Mouse (Mus musculus) myocyte (in vitro differentiated cells): ENCODE data around the gene Psme2. TPM values are rescaled to one million over a fixed set of nuclear protein-coding genes. Genes with fewer than 3 reads are reported as not detected.

Experiments used
- H3K27me3 ChIP-seq: one replicate; pipeline ENCODE4 v1.6.1; 2011; ENCODE audit not compliant: control insufficient read depth, insufficient read depth, insufficient read length
- H3K36me3 ChIP-seq: one replicate; pipeline ENCODE4 v1.6.1; 2011; ENCODE audit not compliant: control insufficient read depth, insufficient read depth
- H3K4me2 ChIP-seq: one replicate; pipeline ENCODE4 v1.6.1; 2011; ENCODE audit warnings: low read depth, control low read depth
- H3K4me3 ChIP-seq: one replicate; pipeline ENCODE4 v1.5.1; 2011; ENCODE audit warnings: mild to moderate bottlenecking, control low read depth, moderate library complexity
- H3K79me2 ChIP-seq: one replicate; pipeline ENCODE4 v1.6.1; 2011; ENCODE audit not compliant: control insufficient read depth, insufficient read depth
- H3ac ChIP-seq: one replicate; pipeline ENCODE4 v1.6.1; 2011; ENCODE audit not compliant: control insufficient read depth, insufficient read length
- CEBPB ChIP-seq: IDR thresholded peaks from 2 replicates; pipeline ENCODE4 v1.6.1; 2011; ENCODE audit warnings: mild to moderate bottlenecking, moderate library complexity; ENCODE audit not compliant: poor library complexity, insufficient read depth, severe bottlenecking
- E2F4 ChIP-seq: IDR thresholded peaks from one replicate; pipeline ENCODE4 v1.6.1; 2011; ENCODE audit warnings: mild to moderate bottlenecking, control low read depth, moderate library complexity; ENCODE audit not compliant: insufficient read depth
- MAX ChIP-seq: IDR thresholded peaks from one replicate; pipeline ENCODE4 v1.6.1; 2011; ENCODE audit warnings: low read depth, mild to moderate bottlenecking, control low read depth
- MYOD1 ChIP-seq, 3 experiments: IDR thresholded peaks; one replicate each; pipeline ENCODE4 v1.6.1; 2011; ENCODE audit warnings: control low read depth in 2 of 3, low read depth in 2 of 3, mild to moderate bottlenecking in 2 of 3, moderate library complexity in 1 of 3; ENCODE audit not compliant: insufficient read length in 2 of 3, control insufficient read depth in 1 of 3
- MYOG ChIP-seq, 3 experiments: IDR thresholded peaks; one replicate each; pipeline ENCODE4 v1.6.1; 2011; ENCODE audit warnings: control low read depth in 2 of 3, low read depth in 2 of 3, mild to moderate bottlenecking in 2 of 3; ENCODE audit not compliant: insufficient read length in 2 of 3, control insufficient read depth in 1 of 3, insufficient read depth in 1 of 3
- POLR2A ChIP-seq: IDR thresholded peaks from one replicate; pipeline ENCODE4 v1.6.1; 2011; ENCODE audit warnings: low read depth, mild to moderate bottlenecking, control low read depth, moderate library complexity; ENCODE audit not compliant: insufficient read length
- POLR2AphosphoS2 ChIP-seq: IDR thresholded peaks from one replicate; pipeline ENCODE4 v1.6.1; 2011; ENCODE audit warnings: low read depth, control low read depth; ENCODE audit not compliant: insufficient read length
- REST ChIP-seq: IDR thresholded peaks from one replicate; pipeline ENCODE4 v1.6.1; 2011; ENCODE audit warnings: mild to moderate bottlenecking, control low read depth, moderate library complexity; ENCODE audit not compliant: insufficient read depth, insufficient read length
- SRF ChIP-seq: IDR thresholded peaks from one replicate; pipeline ENCODE4 v1.6.1; 2011; ENCODE audit warnings: low read depth; ENCODE audit not compliant: control insufficient read depth, insufficient read length
- TCF12 ChIP-seq: IDR thresholded peaks from one replicate; pipeline ENCODE4 v1.6.1; 2011; ENCODE audit warnings: mild to moderate bottlenecking, control low read depth; ENCODE audit not compliant: poor library complexity, insufficient read depth, severe bottlenecking
- TCF3 ChIP-seq: IDR thresholded peaks from one replicate; pipeline ENCODE4 v1.6.1; 2011; ENCODE audit warnings: low read depth, control low read depth; ENCODE audit not compliant: insufficient read length
- USF1 ChIP-seq: IDR thresholded peaks from one replicate; pipeline ENCODE4 v1.6.1; 2011; ENCODE audit warnings: low read depth, mild to moderate bottlenecking, control low read depth, moderate library complexity
- polyA plus RNA-seq: library from polyadenylated mRNA; unstranded; fragments of >200 nt; fragmentation: generic; extraction: Trizol; gene quantifications from one replicate; pipeline ENCODE4 v1.2.1, GENCODE M21; 2012; ENCODE audit warnings: missing spikeins

The Psme2 gene
- polyA plus RNA-seq, 1 experiment: 139 TPM

DNA sequence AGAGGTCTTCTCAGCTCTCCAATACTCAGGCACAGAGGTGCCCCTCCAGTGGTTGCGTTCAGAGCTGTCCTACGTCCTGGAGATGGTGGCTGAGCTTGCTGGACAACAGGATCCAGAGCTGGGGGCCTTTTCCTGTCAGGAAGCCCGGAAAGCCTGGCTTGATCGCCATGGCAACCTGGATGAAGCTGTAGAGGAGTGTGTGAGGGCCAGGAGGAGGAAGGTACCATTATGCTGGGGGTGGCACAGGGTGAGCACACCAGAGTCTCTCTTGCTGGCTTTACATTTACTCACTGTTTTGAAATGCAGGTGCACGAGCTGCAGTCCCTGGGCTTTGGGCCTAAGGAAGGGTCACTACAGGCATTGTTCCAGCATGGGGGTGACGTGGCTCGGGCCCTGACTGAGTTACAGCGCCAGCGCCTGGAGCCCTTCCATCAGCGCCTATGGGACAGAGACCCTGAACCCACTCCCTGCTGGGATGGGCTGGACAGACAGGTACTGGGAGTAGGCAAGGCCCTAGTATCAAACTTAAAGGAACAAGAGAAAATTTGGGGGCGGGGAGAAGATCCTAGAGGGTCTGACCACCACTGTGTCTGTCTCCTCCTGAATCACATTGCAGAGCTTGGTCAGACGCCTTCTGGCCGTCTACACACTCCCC is 5.2 kb upstream of the Psme2 start:
- no peak overlapping the region for H3K4me3 ChIP-seq
- H3K4me2 ChIP-seq: no peak overlapping the region
- no peak for TF ChIP-seq E2F4
- TF ChIP-seq SRF: no peak
- no peaks in the 10 kb centered on the region for H3K27me3 ChIP-seq
- peaks cover 16% of the 10 kb centered on the region for H3K36me3 ChIP-seq
- peaks cover 18% of the 10 kb centered on the region for H3K79me2 ChIP-seq
- H3ac ChIP-seq: no peak overlapping the region

DNA sequence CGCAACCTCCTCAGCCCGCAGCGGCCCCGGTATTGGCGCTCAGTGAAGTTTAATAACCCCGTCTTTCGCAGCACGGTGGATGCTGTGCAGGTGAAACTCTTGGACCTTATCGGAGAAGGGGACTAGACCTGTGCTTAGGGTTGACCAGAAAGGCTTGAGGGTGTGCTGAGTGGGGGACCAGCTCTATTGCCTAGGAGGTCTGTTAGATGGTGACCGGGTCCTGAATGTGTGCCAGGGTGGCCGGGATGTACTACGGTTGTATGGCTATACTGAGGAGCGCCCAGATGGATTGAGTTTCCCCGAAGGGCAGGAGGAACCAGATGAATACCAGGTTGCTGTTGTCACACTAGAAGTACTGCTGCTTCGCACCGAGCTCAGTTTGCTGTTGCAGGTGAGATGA is 1.3 kb upstream of the Psme2 start:
- no peak for TF ChIP-seq USF1
- TF ChIP-seq MAX: no peak
- TF ChIP-seq CEBPB: no peak
- no peak for TF ChIP-seq MYOD1 (IDR thresholded peaks at IDR 0.05; ENCODE audit: control insufficient read depth in 1 of 3, insufficient read length in 2 of 3, low read depth in 2 of 3)
- TF ChIP-seq TCF12: no peak
- no peak for TF ChIP-seq POLR2A
- H3K27me3 ChIP-seq: no peaks in the 10 kb centered on the region
- peaks cover 18% of the 10 kb centered on the region for H3K79me2 ChIP-seq
- H3K4me3 ChIP-seq: peak overlapping the region; percentile 89
- H3ac ChIP-seq: peak overlapping the region; percentile 46
- H3K36me3 ChIP-seq: peaks cover 6% of the 10 kb centered on the region
- H3K4me2 ChIP-seq: peak overlapping the region; percentile 80

DNA sequence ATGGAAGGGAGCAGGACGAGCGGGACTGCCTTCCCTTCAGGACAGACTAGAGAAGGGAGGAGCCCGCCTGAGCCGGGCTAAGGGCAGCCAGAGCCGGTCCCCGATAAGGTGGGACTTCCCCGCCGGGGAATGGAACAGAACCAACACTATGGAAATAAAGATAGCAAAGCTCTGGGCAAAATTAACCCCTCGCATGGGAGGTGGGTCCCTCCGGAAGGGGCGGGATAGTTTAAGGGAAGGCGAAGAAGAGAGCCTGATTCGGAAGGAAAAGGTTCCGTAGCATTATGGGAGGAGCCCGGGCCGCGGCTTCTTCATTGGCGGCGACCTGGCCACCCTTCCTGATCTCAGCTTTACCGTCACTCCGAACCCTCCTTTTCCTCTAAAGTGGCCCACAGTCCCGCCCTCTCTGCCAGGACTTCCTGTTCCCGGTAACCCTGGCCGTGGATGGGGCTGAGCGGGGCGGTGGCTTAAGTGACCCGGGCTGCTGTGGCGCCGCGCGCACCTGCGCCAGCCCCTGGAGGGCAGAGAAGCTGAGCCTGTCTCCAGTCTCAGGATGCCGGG is 498 bp upstream of the Psme2 start, which contains the start of gene Rnf31:
Gene Rnf31 (plus strand): TSS at position 378 of the 561 bp plus-strand sequence.
- H3K79me2 ChIP-seq: peaks cover 18% of the 10 kb centered on the region
- peak within 1 kb of the TSS; percentile 87 for H3K4me2 ChIP-seq
- peak within 1 kb of the TSS; percentile 46 for H3ac ChIP-seq
- H3K27me3 ChIP-seq: no peaks in the 10 kb centered on the region
- H3K4me3 ChIP-seq: peak within 1 kb of the TSS; percentile 89
- H3K36me3 ChIP-seq: peaks cover 6% of the 10 kb centered on the region
- TF ChIP-seq TCF3: no peak
- peak; percentile 52 for TF ChIP-seq SRF
- no peak for TF ChIP-seq TCF12
- TF ChIP-seq USF1: no peak
- TF ChIP-seq E2F4: no peak
- TF ChIP-seq MAX: no peak
- peak; percentile 82 for TF ChIP-seq POLR2A
- TF ChIP-seq MYOG (IDR thresholded peaks at IDR 0.05; ENCODE audit: control insufficient read depth in 1 of 3, insufficient read depth in 1 of 3, insufficient read length in 2 of 3, low read depth in 2 of 3): no peak
- no peak for TF ChIP-seq REST
- TF ChIP-seq MYOD1 (IDR thresholded peaks at IDR 0.05; ENCODE audit: control insufficient read depth in 1 of 3, insufficient read length in 2 of 3, low read depth in 2 of 3): peak in 1 of 3 experiments; percentile 36
- no peak for TF ChIP-seq CEBPB

DNA sequence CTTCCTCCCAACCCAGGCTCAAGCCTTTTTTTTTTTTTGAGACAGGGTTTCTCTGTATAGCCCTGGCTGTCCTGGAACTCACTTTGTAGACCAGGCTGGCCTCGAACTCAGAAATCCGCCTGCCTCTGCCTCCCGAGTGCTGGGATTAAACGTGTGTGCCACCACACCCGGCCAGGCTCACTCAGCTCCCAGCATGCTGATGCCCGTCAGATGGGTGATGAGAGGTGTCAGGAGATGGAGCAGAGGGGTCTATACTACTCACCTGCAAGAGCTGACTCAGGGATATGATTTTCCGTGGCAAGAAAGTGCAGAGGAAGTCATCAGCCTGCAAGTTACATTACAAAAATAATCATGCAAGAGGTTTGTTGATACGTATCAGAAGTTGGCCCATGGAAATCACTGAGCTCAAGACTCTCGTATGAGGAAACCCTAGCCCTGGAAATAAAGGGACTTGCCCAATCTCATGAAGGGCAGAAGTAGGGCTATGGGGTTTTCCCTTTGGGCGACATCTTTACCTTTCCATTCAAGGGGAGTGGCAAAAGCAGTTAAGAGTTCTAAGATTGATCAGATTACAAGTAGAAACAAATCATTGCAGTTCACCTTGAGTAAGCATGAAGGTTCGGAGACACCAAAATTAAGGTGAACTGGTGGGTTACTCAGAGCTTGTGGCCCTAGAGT is 1.0 kb downstream of the Psme2 start:
- no peaks in the 10 kb centered on the region for H3K36me3 ChIP-seq
- TF ChIP-seq MYOD1 (IDR thresholded peaks at IDR 0.05; ENCODE audit: control insufficient read depth in 1 of 3, insufficient read length in 2 of 3, low read depth in 2 of 3) (no peak), POLR2A (no peak), E2F4 (no peak), TCF3 (no peak), MAX (no peak), TCF12 (no peak), POLR2AphosphoS2 (no peak), REST (no peak), MYOG (IDR thresholded peaks at IDR 0.05; ENCODE audit: control insufficient read depth in 1 of 3, insufficient read depth in 1 of 3, insufficient read length in 2 of 3, low read depth in 2 of 3) (no peak), SRF (no peak)
- H3ac ChIP-seq: peak overlapping the region; percentile 46
- peak overlapping the region; percentile 89 for H3K4me3 ChIP-seq
- no peaks in the 10 kb centered on the region for H3K27me3 ChIP-seq
- peak overlapping the region; percentile 87 for H3K4me2 ChIP-seq
- H3K79me2 ChIP-seq: peaks cover 18% of the 10 kb centered on the region

DNA sequence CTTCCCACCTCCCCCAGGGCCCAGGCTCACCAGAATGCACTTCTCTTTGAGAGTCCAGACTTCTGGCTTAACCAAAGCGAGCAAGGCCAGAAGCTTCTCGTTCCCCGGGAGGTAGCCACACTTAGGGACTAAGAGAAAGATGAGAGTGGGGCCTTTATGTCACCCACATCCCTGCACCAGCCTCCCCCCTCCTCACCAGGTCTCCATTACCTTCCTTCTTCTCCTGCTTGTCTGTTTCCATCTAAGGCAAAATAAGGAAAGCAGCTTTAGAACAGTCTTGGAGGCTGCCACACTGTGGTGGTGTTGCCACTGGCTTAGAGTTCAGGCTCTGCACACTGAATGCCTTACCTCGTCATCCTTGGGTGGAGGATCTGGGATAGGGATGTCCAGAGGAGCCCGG is 1.6 kb downstream of the Psme2 start:
- H3K4me3 ChIP-seq: no peak overlapping the region
- no peaks in the 10 kb centered on the region for H3K36me3 ChIP-seq
- TF ChIP-seq REST (no peak), USF1 (no peak), POLR2A (no peak), TCF12 (no peak), E2F4 (no peak), SRF (no peak), MYOD1 (IDR thresholded peaks at IDR 0.05; ENCODE audit: control insufficient read depth in 1 of 3, insufficient read length in 2 of 3, low read depth in 2 of 3) (no peak)
- H3ac ChIP-seq: no peak overlapping the region
- no peak overlapping the region for H3K4me2 ChIP-seq
- H3K79me2 ChIP-seq: peaks cover 18% of the 10 kb centered on the region
- no peaks in the 10 kb centered on the region for H3K27me3 ChIP-seq
